Mouse (Mus musculus): ENCODE measurements around the gene Trim54. TPM values are rescaled to one million over a fixed set of nuclear protein-coding genes. Genes with fewer than 3 reads are reported as not detected.

The Trim54 gene
- polyA plus RNA-seq (2014; fragmentation: Nextera tagmentation; extraction: Ambion mirVana): not detected in 2 replicates

- Histone ChIP-seq H3K9ac (replicated peaks; ENCODE audit: low read depth, low read length) (no peak within 1 kb of the TSS), H3K9me3 (ENCODE audit: control insufficient read depth, low read length) (no peaks in the 10 kb centered on the region), H3K36me3 (ENCODE audit: control insufficient read depth, insufficient read depth, low read length) (no peaks in the 10 kb centered on the region), H3K4me2 (ENCODE audit: low read depth, low read length) (no peak within 1 kb of the TSS), H3K4me3 (ENCODE audit: low read depth, low read length) (no peak within 1 kb of the TSS), H3K4me1 (ENCODE audit: control insufficient read depth, insufficient read depth, low read length) (no peaks in the 10 kb centered on the region), H3K27ac (ENCODE audit: low read depth, low read length) (no peak within 1 kb of the TSS), H3K27me3 (ENCODE audit: control insufficient read depth, insufficient read depth, low read length) (no peaks in the 10 kb centered on the region)
- no peak for ATAC-seq (ENCODE audit: low read depth)
- 47% methylated on average over 3 of the region's 3 CpGs for WGBS
These were observed at the start of gene Trim54 for GRCm38 (mm10) chr5:31116354-31116753. Gene Trim54 (plus strand): TSS chr5:31116712.

GRCm38 (mm10) chr5:31069810-31070209 lies 46.7 kb upstream of the Trim54 start:
- Histone ChIP-seq H3K27ac (ENCODE audit: low read depth, low read length) (no peak overlapping the region), H3K27me3 (ENCODE audit: control insufficient read depth, insufficient read depth, low read length) (no peaks in the 10 kb centered on the region), H3K4me2 (ENCODE audit: low read depth, low read length) (no peak overlapping the region), H3K4me3 (ENCODE audit: low read depth, low read length) (no peak overlapping the region), H3K36me3 (ENCODE audit: control insufficient read depth, insufficient read depth, low read length) (peaks cover 56% of the 10 kb centered on the region), H3K4me1 (ENCODE audit: control insufficient read depth, insufficient read depth, low read length) (no peaks in the 10 kb centered on the region), H3K9me3 (ENCODE audit: control insufficient read depth, low read length) (no peaks in the 10 kb centered on the region), H3K9ac (replicated peaks; ENCODE audit: low read depth, low read length) (no peak overlapping the region)
- no peak for ATAC-seq (ENCODE audit: low read depth)
- WGBS: 100% methylated on average over 3 of the region's 3 CpGs

GRCm38 (mm10) chr5:31071059-31071458 lies 45.5 kb upstream of the Trim54 start:
- Histone ChIP-seq H3K4me3 (ENCODE audit: low read depth, low read length) (no peak overlapping the region), H3K4me1 (ENCODE audit: control insufficient read depth, insufficient read depth, low read length) (no peaks in the 10 kb centered on the region), H3K27ac (ENCODE audit: low read depth, low read length) (no peak overlapping the region), H3K4me2 (ENCODE audit: low read depth, low read length) (no peak overlapping the region), H3K27me3 (ENCODE audit: control insufficient read depth, insufficient read depth, low read length) (no peaks in the 10 kb centered on the region), H3K36me3 (ENCODE audit: control insufficient read depth, insufficient read depth, low read length) (peaks cover 62% of the 10 kb centered on the region), H3K9ac (replicated peaks; ENCODE audit: low read depth, low read length) (no peak overlapping the region), H3K9me3 (ENCODE audit: control insufficient read depth, low read length) (no peaks in the 10 kb centered on the region)
- no peak for ATAC-seq (ENCODE audit: low read depth)
- 92% methylated on average over 2 of the region's 2 CpGs for WGBS

DNA sequence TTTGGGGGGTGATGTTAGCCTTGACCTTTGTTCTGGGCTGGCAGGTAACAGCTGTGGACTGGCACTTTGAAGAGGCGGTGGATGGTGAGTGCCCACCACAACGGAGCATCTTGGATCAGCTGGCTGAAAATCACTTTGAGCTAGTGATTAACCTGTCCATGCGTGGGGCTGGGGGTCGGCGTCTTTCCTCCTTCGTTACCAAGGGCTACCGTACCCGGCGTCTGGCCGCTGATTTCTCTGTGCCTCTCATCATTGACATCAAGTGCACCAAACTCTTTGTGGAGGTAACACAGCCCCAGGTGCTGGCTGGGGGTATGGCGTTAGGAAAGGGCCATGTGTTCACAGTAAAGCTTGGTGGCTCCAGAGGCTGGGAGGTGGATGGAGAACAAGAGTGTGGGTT lies 44.7 kb upstream of the Trim54 start:
- Histone ChIP-seq H3K27ac (ENCODE audit: low read depth, low read length) (no peak overlapping the region), H3K4me3 (ENCODE audit: low read depth, low read length) (no peak overlapping the region), H3K4me1 (ENCODE audit: control insufficient read depth, insufficient read depth, low read length) (no peaks in the 10 kb centered on the region), H3K36me3 (ENCODE audit: control insufficient read depth, insufficient read depth, low read length) (peaks cover 62% of the 10 kb centered on the region), H3K27me3 (ENCODE audit: control insufficient read depth, insufficient read depth, low read length) (no peaks in the 10 kb centered on the region), H3K9me3 (ENCODE audit: control insufficient read depth, low read length) (no peaks in the 10 kb centered on the region), H3K9ac (replicated peaks; ENCODE audit: low read depth, low read length) (no peak overlapping the region), H3K4me2 (ENCODE audit: low read depth, low read length) (no peak overlapping the region)
- WGBS: 95% methylated on average over 11 of the region's 11 CpGs
- no peak for ATAC-seq (ENCODE audit: low read depth)

- H3K9ac ChIP-seq (replicated peaks; ENCODE audit: low read depth, low read length): no peak overlapping the region
- H3K4me3 ChIP-seq (ENCODE audit: low read depth, low read length): no peak overlapping the region
- H3K4me2 ChIP-seq (ENCODE audit: low read depth, low read length): no peak overlapping the region
- H3K27ac ChIP-seq (ENCODE audit: low read depth, low read length): no peak overlapping the region
- no peaks in the 10 kb centered on the region for H3K4me1 ChIP-seq (ENCODE audit: control insufficient read depth, insufficient read depth, low read length)
- ATAC-seq (ENCODE audit: low read depth): no peak
- no peaks in the 10 kb centered on the region for H3K9me3 ChIP-seq (ENCODE audit: control insufficient read depth, low read length)
- no peaks in the 10 kb centered on the region for H3K27me3 ChIP-seq (ENCODE audit: control insufficient read depth, insufficient read depth, low read length)
- WGBS: 93% methylated on average over 12 of the region's 12 CpGs
- peaks cover 71% of the 10 kb centered on the region for H3K36me3 ChIP-seq (ENCODE audit: control insufficient read depth, insufficient read depth, low read length)
These were observed 43.3 kb upstream of the Trim54 start for GRCm38 (mm10) chr5:31073176-31073575.

DNA sequence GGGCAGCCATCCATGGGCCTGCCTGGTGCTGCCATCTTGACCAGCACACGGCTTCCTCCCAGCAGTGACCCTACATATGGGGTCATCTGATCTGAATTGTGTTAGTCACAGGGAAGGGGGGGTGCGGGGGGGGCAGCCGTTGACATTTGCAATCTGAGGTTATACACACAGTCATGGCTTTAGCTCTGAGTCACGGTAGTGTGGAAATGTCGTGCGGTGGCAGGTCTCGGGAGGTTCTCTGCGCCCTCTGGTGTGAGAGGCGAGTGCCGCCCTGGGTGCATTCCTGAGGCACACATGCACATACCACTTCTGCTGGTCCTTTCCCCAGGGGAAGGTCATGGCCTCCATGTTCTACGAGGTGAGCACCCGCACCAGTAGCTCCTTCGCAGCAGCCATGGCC lies 40.2 kb upstream of the Trim54 start:
- Histone ChIP-seq H3K27ac (ENCODE audit: low read depth, low read length) (no peak overlapping the region), H3K27me3 (ENCODE audit: control insufficient read depth, insufficient read depth, low read length) (no peaks in the 10 kb centered on the region), H3K4me3 (ENCODE audit: low read depth, low read length) (no peak overlapping the region), H3K4me1 (ENCODE audit: control insufficient read depth, insufficient read depth, low read length) (no peaks in the 10 kb centered on the region), H3K9ac (replicated peaks; ENCODE audit: low read depth, low read length) (no peak overlapping the region), H3K36me3 (ENCODE audit: control insufficient read depth, insufficient read depth, low read length) (peaks cover 60% of the 10 kb centered on the region), H3K9me3 (ENCODE audit: control insufficient read depth, low read length) (no peaks in the 10 kb centered on the region), H3K4me2 (ENCODE audit: low read depth, low read length) (no peak overlapping the region)
- 90% methylated on average over 13 of the region's 13 CpGs for WGBS
- no peak for ATAC-seq (ENCODE audit: low read depth)

GRCm38 (mm10) chr5:31080059-31080794 lies 36.3 kb upstream of the Trim54 start:
- no peak overlapping the region for H3K4me2 ChIP-seq (ENCODE audit: low read depth, low read length)
- H3K4me1 ChIP-seq (ENCODE audit: control insufficient read depth, insufficient read depth, low read length): no peaks in the 10 kb centered on the region
- H3K27ac ChIP-seq (ENCODE audit: low read depth, low read length): no peak overlapping the region
- no peak overlapping the region for H3K9ac ChIP-seq (replicated peaks; ENCODE audit: low read depth, low read length)
- no peaks in the 10 kb centered on the region for H3K9me3 ChIP-seq (ENCODE audit: control insufficient read depth, low read length)
- H3K4me3 ChIP-seq (ENCODE audit: low read depth, low read length): no peak overlapping the region
- WGBS: 85% methylated on average over 13 of the region's 13 CpGs
- peaks cover 29% of the 10 kb centered on the region for H3K36me3 ChIP-seq (ENCODE audit: control insufficient read depth, insufficient read depth, low read length)
- no peaks in the 10 kb centered on the region for H3K27me3 ChIP-seq (ENCODE audit: control insufficient read depth, insufficient read depth, low read length)
- ATAC-seq (ENCODE audit: low read depth): no peak

- 70% methylated on average over 3 of the region's 3 CpGs for WGBS
- Histone ChIP-seq H3K27ac (ENCODE audit: low read depth, low read length) (no peak overlapping the region), H3K9ac (replicated peaks; ENCODE audit: low read depth, low read length) (no peak overlapping the region), H3K4me2 (ENCODE audit: low read depth, low read length) (no peak overlapping the region), H3K27me3 (ENCODE audit: control insufficient read depth, insufficient read depth, low read length) (no peaks in the 10 kb centered on the region), H3K36me3 (ENCODE audit: control insufficient read depth, insufficient read depth, low read length) (peaks cover 24% of the 10 kb centered on the region), H3K4me3 (ENCODE audit: low read depth, low read length) (no peak overlapping the region), H3K9me3 (ENCODE audit: control insufficient read depth, low read length) (no peaks in the 10 kb centered on the region), H3K4me1 (ENCODE audit: control insufficient read depth, insufficient read depth, low read length) (no peaks in the 10 kb centered on the region)
- no peak for ATAC-seq (ENCODE audit: low read depth)
These were observed 35.7 kb upstream of the Trim54 start for GRCm38 (mm10) chr5:31080795-31081164.

GRCm38 (mm10) chr5:31081386-31081785 lies 35.1 kb upstream of the Trim54 start:
- Histone ChIP-seq H3K27ac (ENCODE audit: low read depth, low read length) (no peak overlapping the region), H3K4me2 (ENCODE audit: low read depth, low read length) (no peak overlapping the region), H3K9me3 (ENCODE audit: control insufficient read depth, low read length) (no peaks in the 10 kb centered on the region), H3K36me3 (ENCODE audit: control insufficient read depth, insufficient read depth, low read length) (peaks cover 18% of the 10 kb centered on the region), H3K4me3 (ENCODE audit: low read depth, low read length) (no peak overlapping the region), H3K27me3 (ENCODE audit: control insufficient read depth, insufficient read depth, low read length) (no peaks in the 10 kb centered on the region), H3K9ac (replicated peaks; ENCODE audit: low read depth, low read length) (no peak overlapping the region), H3K4me1 (ENCODE audit: control insufficient read depth, insufficient read depth, low read length) (no peaks in the 10 kb centered on the region)
- ATAC-seq (ENCODE audit: low read depth): no peak
- 85% methylated on average over 3 of the region's 3 CpGs for WGBS

All from neural tube, embryonic 14.5 days (tissue).